Mouse (Mus musculus) forebrain, embryonic 14.5 days (tissue): Measurements from ENCODE around the gene Dusp7. TPM values are rescaled to one million over a fixed set of nuclear protein-coding genes. Genes with fewer than 3 reads are reported as not detected.
A peak's percentile ranks its signal among the peaks of the same experiment; 100 is the strongest.

Experiments used
- ATAC-seq: fragments of 200-750 bp; cut with Nextera tagmentation; 2 replicates; pipeline ENCODE4 v1.8.0; 2017; ENCODE audit warnings: mild to moderate bottlenecking, moderate library complexity
- DNase-seq: peaks from one replicate; pipeline ENCODE4 v3.0.0-alpha.2; 2015; ENCODE audit warnings: low spot score
- H3K27ac ChIP-seq: fragments of 300-500 bp; sonication (generic); 2 replicates; pipeline ENCODE4 v1.5.1; 2014; ENCODE audit warnings: low read depth, mild to moderate bottlenecking, control low read depth, low read length, moderate library complexity
- H3K27me3 ChIP-seq: fragments of 300-500 bp; sonication (generic); replicated peaks from 2 replicates; pipeline ENCODE4 v1.6.1; 2014; ENCODE audit warnings: low read length, control low read depth, mixed read lengths; ENCODE audit not compliant: control insufficient read depth, insufficient read depth
- H3K36me3 ChIP-seq: fragments of 300-500 bp; sonication (generic); 2 replicates; pipeline ENCODE4 v1.6.1; 2014; ENCODE audit warnings: low read length, control low read depth; ENCODE audit not compliant: control insufficient read depth, insufficient read depth
- H3K4me1 ChIP-seq: fragments of 300-500 bp; sonication (generic); 2 replicates; pipeline ENCODE4 v1.6.1; 2014; ENCODE audit warnings: antibody characterized with exemption, low read length, control low read depth; ENCODE audit not compliant: control insufficient read depth, insufficient read depth
- H3K4me2 ChIP-seq: fragments of 300-500 bp; sonication (generic); 2 replicates; pipeline ENCODE4 v1.6.1; 2014; ENCODE audit warnings: mild to moderate bottlenecking, control low read depth, low read length
- H3K4me3 ChIP-seq: fragments of 300-500 bp; sonication (generic); 2 replicates; pipeline ENCODE4 v1.5.1; 2014; ENCODE audit warnings: low read depth, low read length, control low read depth
- H3K9ac ChIP-seq: fragments of 300-500 bp; sonication (generic); 2 replicates; pipeline ENCODE4 v1.6.1; 2014; ENCODE audit warnings: mild to moderate bottlenecking, low read length, control low read depth, moderate library complexity
- H3K9me3 ChIP-seq: fragments of 300-500 bp; sonication (generic); replicated peaks from 2 replicates; pipeline ENCODE4 v1.6.1; 2016; ENCODE audit warnings: low read length, control low read depth, mixed read lengths; ENCODE audit not compliant: control insufficient read depth
- WGBS: fragments of 180-500 bp; shearing (Covaris S2); extraction: QIAGEN DNeasy Blood & Tissue Kit; methylation state at CpG from one replicate; pipeline ENCODE4 v1.1.7; 2014; 5-methylcytosine and 5-hydroxymethylcytosine counted together
- polyA plus RNA-seq: library from polyadenylated mRNA; unstranded; fragments of >200 nt; fragmentation: Nextera tagmentation; extraction: Ambion mirVana; gene quantifications from 2 replicates; pipeline ENCODE4 v1.2.1, GENCODE M21; 2014

The Dusp7 gene
- polyA plus RNA-seq, 1 experiment from 2014 or later = 11.3 TPM

DNA sequence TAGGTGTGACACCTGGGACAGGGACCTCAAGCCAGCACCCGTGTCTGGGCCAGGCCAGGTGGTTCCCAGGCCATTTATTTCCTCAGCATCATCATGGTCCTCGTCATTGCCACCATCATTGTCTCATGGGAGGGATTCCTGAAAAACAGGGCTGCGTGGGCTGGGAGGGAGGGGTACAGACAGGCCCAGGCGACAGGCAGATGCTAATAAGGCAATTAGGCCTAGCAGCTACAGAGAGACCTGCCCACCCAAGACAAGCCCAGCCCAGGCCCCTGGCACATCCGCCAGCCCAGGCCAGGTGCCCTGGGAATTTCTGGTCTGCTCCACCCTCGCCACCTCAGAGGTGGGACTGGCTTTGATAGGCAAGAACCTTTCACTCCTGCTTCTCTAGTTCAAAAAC lies 9.1 kb upstream of the Dusp7 start:
- Histone ChIP-seq H3K27me3 (no peaks in the 10 kb centered on the region), H3K36me3 (no peaks in the 10 kb centered on the region), H3K9me3 (no peaks in the 10 kb centered on the region), H3K4me2 (no peak overlapping the region), H3K27ac (no peak overlapping the region), H3K4me1 (no peaks in the 10 kb centered on the region), H3K9ac (no peak overlapping the region), H3K4me3 (no peak overlapping the region)
- DNase-seq (no peak), ATAC-seq (no peak)
- WGBS = 36% methylated on average over 6 of the region's 6 CpGs

DNA sequence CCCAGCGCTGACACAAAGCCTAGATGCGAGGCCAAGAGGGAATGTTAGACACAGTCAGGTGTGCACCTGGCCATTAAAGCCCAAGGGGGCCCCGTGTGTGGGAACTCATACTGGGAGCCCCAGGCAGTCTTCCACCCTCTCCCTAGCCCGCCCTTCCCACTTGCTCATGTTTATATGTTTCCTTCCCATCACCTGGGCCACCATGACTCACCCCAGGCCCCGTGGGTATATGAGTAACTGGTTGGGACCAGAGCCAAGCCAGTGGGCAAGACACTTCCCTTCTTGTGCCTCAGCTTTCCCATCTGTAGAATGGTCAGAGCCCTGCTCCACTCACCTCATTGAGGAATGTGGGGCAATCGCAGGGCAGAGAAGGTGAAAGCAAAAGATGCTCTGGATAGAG lies 7.3 kb upstream of the Dusp7 start:
- WGBS = 86% methylated on average over 6 of the region's 6 CpGs
- Histone ChIP-seq H3K9ac (no peak overlapping the region), H3K4me3 (no peak overlapping the region), H3K27ac (no peak overlapping the region), H3K4me2 (no peak overlapping the region), H3K9me3 (no peaks in the 10 kb centered on the region), H3K4me1 (no peaks in the 10 kb centered on the region), H3K27me3 (no peaks in the 10 kb centered on the region), H3K36me3 (no peaks in the 10 kb centered on the region)
- DNase-seq = no peak
- no peak for ATAC-seq

- H3K36me3 ChIP-seq = no peaks in the 10 kb centered on the region
- H3K27ac ChIP-seq = no peak overlapping the region
- ATAC-seq (no peak), DNase-seq (no peak)
- no peaks in the 10 kb centered on the region for H3K9me3 ChIP-seq
- 81% methylated on average over 7 of the region's 7 CpGs for WGBS
- no peaks in the 10 kb centered on the region for H3K27me3 ChIP-seq
- H3K9ac ChIP-seq = no peak overlapping the region
- peaks cover 7% of the 10 kb centered on the region; the same call in 1 of the 2 replicates for H3K4me1 ChIP-seq
- H3K4me3 ChIP-seq = no peak overlapping the region
- H3K4me2 ChIP-seq = no peak overlapping the region
Measured at GRCm38 (mm10) chr9:106365333-106365732, 3.1 kb upstream of the Dusp7 start.

DNA sequence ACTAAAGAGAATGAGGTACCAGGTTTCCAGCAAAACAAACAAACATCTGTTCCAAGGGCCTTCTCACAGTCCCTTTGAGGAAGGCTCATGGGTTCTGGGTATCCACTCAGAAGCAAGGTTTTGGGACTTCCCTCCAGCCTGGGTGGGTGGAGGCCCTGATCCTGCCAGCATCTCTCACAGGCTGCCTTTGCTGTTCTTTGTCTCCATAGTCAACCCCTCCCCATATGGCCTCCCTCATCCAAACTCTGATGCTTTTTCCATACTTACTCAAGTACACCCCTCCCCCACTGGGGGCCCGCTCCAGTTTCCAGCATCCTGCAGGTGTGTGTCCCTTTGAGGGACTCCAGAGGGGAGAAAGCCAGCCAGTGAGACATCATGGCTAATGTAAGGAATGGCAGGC lies 2.2 kb upstream of the Dusp7 start:
- Histone ChIP-seq H3K36me3 (0 out of 2 replicates have a peak, but pooled peaks cover 3% of the 10 kb centered on the region), H3K9ac (no peak overlapping the region), H3K4me2 (no peak overlapping the region), H3K9me3 (no peaks in the 10 kb centered on the region), H3K27me3 (no peaks in the 10 kb centered on the region), H3K27ac (no peak overlapping the region), H3K4me1 (peaks cover 13% of the 10 kb centered on the region; the same call in 1 of the 2 replicates), H3K4me3 (no peak overlapping the region)
- 53% methylated on average over 1 of the region's 1 CpGs for WGBS
- no peak for ATAC-seq
- no peak for DNase-seq

GRCm38 (mm10) chr9:106367001-106367400 lies 1.4 kb upstream of the Dusp7 start:
- H3K4me2 ChIP-seq = peak overlapping the region; percentile 95
- H3K9me3 ChIP-seq = no peaks in the 10 kb centered on the region
- WGBS = 17% methylated on average over 5 of the region's 5 CpGs
- H3K27me3 ChIP-seq = no peaks in the 10 kb centered on the region
- no peak overlapping the region for H3K27ac ChIP-seq
- 0 out of 2 replicates have a peak, but pooled peaks cover 6% of the 10 kb centered on the region for H3K36me3 ChIP-seq
- H3K9ac ChIP-seq = peak overlapping the region; percentile 54
- DNase-seq (no peak), ATAC-seq (no peak)
- H3K4me3 ChIP-seq = peak overlapping the region; percentile 79
- peaks cover 19% of the 10 kb centered on the region; the same call in 1 of the 2 replicates for H3K4me1 ChIP-seq

DNA sequence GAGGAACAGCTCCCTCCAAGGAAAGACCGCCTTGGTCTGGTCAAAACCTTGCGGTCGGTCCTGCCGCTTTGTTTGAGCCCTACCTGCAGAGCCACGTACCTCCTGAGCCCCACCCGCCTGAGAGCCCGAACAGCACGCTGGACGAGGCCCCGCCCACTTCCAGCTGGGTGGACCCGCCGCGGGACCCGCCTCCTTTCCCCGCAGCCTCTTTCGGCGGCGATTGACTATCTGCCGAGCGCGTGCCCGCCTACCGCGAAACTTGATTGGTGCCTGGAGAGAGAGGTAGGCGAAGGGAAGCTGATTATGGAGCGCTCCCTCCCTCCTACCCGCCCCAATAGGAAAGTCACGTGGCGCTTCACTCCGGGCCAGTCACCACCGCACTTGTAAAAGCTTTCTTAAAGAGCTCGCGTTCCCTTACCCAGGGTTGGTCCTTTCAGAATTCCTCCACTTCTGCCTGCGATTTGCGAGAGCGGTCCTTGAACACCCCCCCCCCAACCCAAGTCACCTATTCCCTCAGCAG lies 780 bp upstream of the Dusp7 start:
- Histone ChIP-seq H3K27me3 (no peaks in the 10 kb centered on the region), H3K9me3 (no peaks in the 10 kb centered on the region), H3K9ac (peak overlapping the region; percentile 91), H3K4me1 (peaks cover 19% of the 10 kb centered on the region; the same call in 1 of the 2 replicates), H3K4me2 (peak overlapping the region; percentile 95), H3K36me3 (peaks cover 10% of the 10 kb centered on the region), H3K27ac (peak overlapping the region; percentile 95), H3K4me3 (peak overlapping the region; percentile 79)
- DNase-seq (peak; percentile 98), ATAC-seq (peak; percentile 95)
- under 1% methylated on average over 36 of the region's 36 CpGs for WGBS

DNA sequence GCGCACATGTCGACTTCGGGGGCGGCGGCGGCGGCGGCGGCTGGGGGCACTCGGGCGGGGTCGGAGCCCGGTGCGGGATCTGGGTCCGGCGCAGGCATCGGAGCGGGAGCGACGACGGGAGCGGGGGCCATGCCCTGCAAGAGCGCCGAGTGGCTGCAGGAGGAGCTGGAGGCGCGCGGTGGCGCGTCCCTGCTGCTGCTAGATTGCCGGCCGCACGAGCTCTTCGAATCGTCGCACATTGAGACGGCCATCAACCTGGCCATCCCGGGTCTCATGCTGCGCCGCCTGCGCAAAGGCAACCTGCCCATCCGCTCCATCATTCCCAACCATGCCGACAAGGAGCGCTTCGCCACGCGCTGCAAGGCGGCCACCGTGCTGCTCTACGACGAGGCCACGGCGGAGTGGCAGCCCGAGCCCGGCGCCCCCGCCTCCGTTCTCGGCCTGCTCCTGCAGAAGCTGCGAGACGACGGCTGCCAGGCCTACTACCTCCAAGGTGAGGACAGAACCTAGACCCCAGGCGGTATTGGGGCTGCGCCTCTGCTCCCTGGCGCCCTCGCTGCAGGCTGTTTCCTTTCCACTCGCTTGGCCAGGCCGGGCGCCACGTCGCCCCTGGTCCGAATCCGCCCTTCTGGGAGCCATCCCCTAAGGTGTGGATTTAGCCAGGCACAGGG lies 534 bp downstream of the Dusp7 start:
- Histone ChIP-seq H3K4me2 (peak overlapping the region; percentile 95), H3K4me3 (peak overlapping the region; percentile 79), H3K36me3 (peaks cover 23% of the 10 kb centered on the region), H3K9me3 (no peaks in the 10 kb centered on the region), H3K9ac (peak overlapping the region; percentile 91), H3K27me3 (no peaks in the 10 kb centered on the region), H3K27ac (peak overlapping the region; percentile 95), H3K4me1 (peaks cover 19% of the 10 kb centered on the region; the same call in 1 of the 2 replicates)
- ATAC-seq (peak; percentile 36), DNase-seq (peak; percentile 77)
- WGBS = under 1% methylated on average over 72 of the region's 72 CpGs

GRCm38 (mm10) chr9:106369801-106370485 lies 1.5 kb downstream of the Dusp7 start:
- H3K36me3 ChIP-seq = peaks cover 30% of the 10 kb centered on the region
- H3K4me3 ChIP-seq = peak overlapping the region; percentile 79
- peak overlapping the region; percentile 95 for H3K4me2 ChIP-seq
- peak overlapping the region; percentile 91 for H3K9ac ChIP-seq
- H3K27ac ChIP-seq = peak overlapping the region; percentile 95; the same call in 1 of the 2 replicates
- ATAC-seq (no peak), DNase-seq (no peak)
- H3K27me3 ChIP-seq = no peaks in the 10 kb centered on the region
- H3K4me1 ChIP-seq = peaks cover 19% of the 10 kb centered on the region; the same call in 1 of the 2 replicates
- H3K9me3 ChIP-seq = no peaks in the 10 kb centered on the region
- WGBS = 6% methylated on average over 11 of the region's 11 CpGs
